Mouse (Mus musculus) liver, adult 2 months (tissue): ENCODE data around the gene Hmcn2.

Experiments
- CTCF ChIP-seq: fragments of 200-500 bp; IDR thresholded peaks from 2 replicates; pipeline ENCODE4 v1.5.1; 2011; ENCODE audit warnings: low read depth, low read length, control low read depth
- POLR2A ChIP-seq: fragments of 200-500 bp; IDR thresholded peaks from 2 replicates; pipeline ENCODE4 v1.6.1; 2011; ENCODE audit warnings: low read length, control low read depth; ENCODE audit not compliant: insufficient read depth; ENCODE audit errors: extremely low read depth

DNA sequence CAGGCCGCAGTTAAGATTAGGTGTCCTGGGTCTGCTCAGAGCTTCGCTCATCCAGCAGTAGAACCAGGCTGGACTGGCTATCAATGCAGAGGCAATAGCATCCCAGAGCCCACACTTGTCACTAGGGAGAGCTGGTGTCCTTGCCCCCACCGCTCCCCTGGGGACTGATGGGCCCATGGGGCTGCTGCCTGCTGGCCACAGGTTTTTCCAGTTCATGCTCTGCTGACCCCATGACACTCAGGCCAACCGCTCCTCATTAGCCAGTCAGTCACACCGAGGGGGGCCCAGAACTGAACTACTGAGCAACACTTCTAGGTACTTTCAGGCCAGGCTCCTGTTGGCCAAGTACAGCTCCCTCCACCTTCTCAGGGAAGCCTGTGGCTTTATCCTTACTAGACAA, 180.1 kb downstream of the Hmcn2 start:
- TF ChIP-seq CTCF (no peak), POLR2A (no peak)
